Mouse (Mus musculus): ENCODE data around the gene Gmip. TPM values are rescaled to one million over a fixed set of nuclear protein-coding genes. Genes with fewer than 3 reads are reported as not detected.
A peak's percentile ranks its signal among the peaks of the same experiment; 100 is the strongest.

The Gmip gene
- polyA plus RNA-seq, 1 experiment from 2014 or later = 8.6 TPM

- peaks cover 18% of the 10 kb centered on the region for H3K36me3 ChIP-seq (ENCODE audit: control insufficient read depth, insufficient read depth, low read length)
- H3K9ac ChIP-seq (ENCODE audit: low read depth, low read length) = no peak overlapping the region
- H3K4me1 ChIP-seq (ENCODE audit: control insufficient read depth, insufficient read depth, low read length) = peaks cover 11% of the 10 kb centered on the region
- H3K4me2 ChIP-seq (ENCODE audit: low read depth, low read length) = no peak overlapping the region
- H3K27me3 ChIP-seq (replicated peaks; ENCODE audit: control insufficient read depth, insufficient read depth, low read length) = no peaks in the 10 kb centered on the region
- no peak overlapping the region for H3K27ac ChIP-seq (replicated peaks; ENCODE audit: low read depth, low read length)
- no peak for ATAC-seq (ENCODE audit: low read depth)
- H3K9me3 ChIP-seq (ENCODE audit: control insufficient read depth, low read length) = no peaks in the 10 kb centered on the region
- 92% methylated on average over 12 of the region's 12 CpGs for WGBS
- DNase-seq (ENCODE audit: low spot score) = no peak
- H3K4me3 ChIP-seq (ENCODE audit: low read depth, low read length) = no peak overlapping the region
Measured at GRCm38 (mm10) chr8:69826371-69826770, 17.9 kb downstream of the Gmip start.

- DNase-seq (ENCODE audit: low spot score) = peak; percentile 98
- Histone ChIP-seq H3K4me3 (ENCODE audit: low read depth, low read length) (peak within 1 kb of the TSS; percentile 63), H3K9me3 (ENCODE audit: control insufficient read depth, low read length) (no peaks in the 10 kb centered on the region), H3K27me3 (replicated peaks; ENCODE audit: control insufficient read depth, insufficient read depth, low read length) (no peaks in the 10 kb centered on the region), H3K36me3 (ENCODE audit: control insufficient read depth, insufficient read depth, low read length) (peaks cover 6% of the 10 kb centered on the region; the same call in 1 of the 2 replicates), H3K4me1 (ENCODE audit: control insufficient read depth, insufficient read depth, low read length) (0 out of 2 replicates have a peak, but pooled peaks cover 7% of the 10 kb centered on the region), H3K4me2 (ENCODE audit: low read depth, low read length) (peak within 1 kb of the TSS; percentile 95), H3K9ac (ENCODE audit: low read depth, low read length) (peak within 1 kb of the TSS; percentile 70), H3K27ac (replicated peaks; ENCODE audit: low read depth, low read length) (no peak within 1 kb of the TSS)
- 2% methylated on average over 25 of the region's 38 CpGs for WGBS
- peak; percentile 99 for ATAC-seq (ENCODE audit: low read depth)
Measured at GRCm38 (mm10) chr8:69832298-69832853, 23.9 kb downstream of the Gmip start, which contains the start of gene Pbx4. TSS of gene Pbx4 (plus strand) at chr8:69832491.

GRCm38 (mm10) chr8:69837057-69837682, 28.7 kb downstream of the Gmip start:
- DNase-seq (ENCODE audit: low spot score) (no peak), ATAC-seq (ENCODE audit: low read depth) (no peak)
- Histone ChIP-seq H3K4me1 (ENCODE audit: control insufficient read depth, insufficient read depth, low read length) (0 out of 2 replicates have a peak, but pooled peaks cover 4% of the 10 kb centered on the region), H3K27ac (replicated peaks; ENCODE audit: low read depth, low read length) (no peak overlapping the region), H3K27me3 (replicated peaks; ENCODE audit: control insufficient read depth, insufficient read depth, low read length) (no peaks in the 10 kb centered on the region), H3K4me2 (ENCODE audit: low read depth, low read length) (no peak overlapping the region), H3K9ac (ENCODE audit: low read depth, low read length) (no peak overlapping the region), H3K4me3 (ENCODE audit: low read depth, low read length) (no peak overlapping the region), H3K9me3 (ENCODE audit: control insufficient read depth, low read length) (no peaks in the 10 kb centered on the region), H3K36me3 (ENCODE audit: control insufficient read depth, insufficient read depth, low read length) (no peaks in the 10 kb centered on the region)
- 64% methylated on average over 8 of the region's 8 CpGs for WGBS

GRCm38 (mm10) chr8:69847167-69848065, 38.9 kb downstream of the Gmip start:
- DNase-seq (ENCODE audit: low spot score) = no peak
- Histone ChIP-seq H3K4me1 (ENCODE audit: control insufficient read depth, insufficient read depth, low read length) (no peaks in the 10 kb centered on the region), H3K9me3 (ENCODE audit: control insufficient read depth, low read length) (no peaks in the 10 kb centered on the region), H3K4me3 (ENCODE audit: low read depth, low read length) (no peak overlapping the region), H3K4me2 (ENCODE audit: low read depth, low read length) (no peak overlapping the region), H3K36me3 (ENCODE audit: control insufficient read depth, insufficient read depth, low read length) (no peaks in the 10 kb centered on the region), H3K27me3 (replicated peaks; ENCODE audit: control insufficient read depth, insufficient read depth, low read length) (no peaks in the 10 kb centered on the region), H3K9ac (ENCODE audit: low read depth, low read length) (no peak overlapping the region), H3K27ac (replicated peaks; ENCODE audit: low read depth, low read length) (no peak overlapping the region)
- no peak for ATAC-seq (ENCODE audit: low read depth)
- whole genome bisulfite sequencing = 60% methylated on average over 3 of the region's 3 CpGs

GRCm38 (mm10) chr8:69848951-69849350, 40.5 kb downstream of the Gmip start:
- Histone ChIP-seq H3K9me3 (ENCODE audit: control insufficient read depth, low read length) (no peaks in the 10 kb centered on the region), H3K36me3 (ENCODE audit: control insufficient read depth, insufficient read depth, low read length) (no peaks in the 10 kb centered on the region), H3K4me3 (ENCODE audit: low read depth, low read length) (no peak overlapping the region), H3K27ac (replicated peaks; ENCODE audit: low read depth, low read length) (no peak overlapping the region), H3K27me3 (replicated peaks; ENCODE audit: control insufficient read depth, insufficient read depth, low read length) (no peaks in the 10 kb centered on the region), H3K4me1 (ENCODE audit: control insufficient read depth, insufficient read depth, low read length) (no peaks in the 10 kb centered on the region), H3K9ac (ENCODE audit: low read depth, low read length) (no peak overlapping the region), H3K4me2 (ENCODE audit: low read depth, low read length) (no peak overlapping the region)
- ATAC-seq (ENCODE audit: low read depth) = peak; percentile 71
- DNase-seq (ENCODE audit: low spot score) = peak; percentile 57
- WGBS = 76% methylated on average over 8 of the region's 8 CpGs

GRCm38 (mm10) chr8:69849899-69850298, 41.4 kb downstream of the Gmip start:
- H3K27ac ChIP-seq (replicated peaks; ENCODE audit: low read depth, low read length) = no peak overlapping the region
- H3K4me2 ChIP-seq (ENCODE audit: low read depth, low read length) = no peak overlapping the region
- H3K9me3 ChIP-seq (ENCODE audit: control insufficient read depth, low read length) = no peaks in the 10 kb centered on the region
- H3K4me1 ChIP-seq (ENCODE audit: control insufficient read depth, insufficient read depth, low read length) = no peaks in the 10 kb centered on the region
- H3K36me3 ChIP-seq (ENCODE audit: control insufficient read depth, insufficient read depth, low read length) = no peaks in the 10 kb centered on the region
- H3K27me3 ChIP-seq (replicated peaks; ENCODE audit: control insufficient read depth, insufficient read depth, low read length) = no peaks in the 10 kb centered on the region
- no peak overlapping the region for H3K4me3 ChIP-seq (ENCODE audit: low read depth, low read length)
- DNase-seq (ENCODE audit: low spot score) = no peak
- 33% methylated on average over 3 of the region's 3 CpGs for WGBS
- H3K9ac ChIP-seq (ENCODE audit: low read depth, low read length) = no peak overlapping the region
- no peak for ATAC-seq (ENCODE audit: low read depth)

GRCm38 (mm10) chr8:69850926-69851506, 42.5 kb downstream of the Gmip start:
- no peaks in the 10 kb centered on the region for H3K36me3 ChIP-seq (ENCODE audit: control insufficient read depth, insufficient read depth, low read length)
- DNase-seq (ENCODE audit: low spot score) (no peak), ATAC-seq (ENCODE audit: low read depth) (no peak)
- H3K9me3 ChIP-seq (ENCODE audit: control insufficient read depth, low read length) = no peaks in the 10 kb centered on the region
- 79% methylated on average over 7 of the region's 7 CpGs for WGBS
- H3K27ac ChIP-seq (replicated peaks; ENCODE audit: low read depth, low read length) = no peak overlapping the region
- H3K9ac ChIP-seq (ENCODE audit: low read depth, low read length) = no peak overlapping the region
- H3K4me2 ChIP-seq (ENCODE audit: low read depth, low read length) = no peak overlapping the region
- no peaks in the 10 kb centered on the region for H3K27me3 ChIP-seq (replicated peaks; ENCODE audit: control insufficient read depth, insufficient read depth, low read length)
- H3K4me3 ChIP-seq (ENCODE audit: low read depth, low read length) = no peak overlapping the region
- H3K4me1 ChIP-seq (ENCODE audit: control insufficient read depth, insufficient read depth, low read length) = no peaks in the 10 kb centered on the region

GRCm38 (mm10) chr8:69853869-69854268, 45.4 kb downstream of the Gmip start:
- H3K4me2 ChIP-seq (ENCODE audit: low read depth, low read length) = no peak overlapping the region
- no peak overlapping the region for H3K4me3 ChIP-seq (ENCODE audit: low read depth, low read length)
- DNase-seq (ENCODE audit: low spot score) (no peak), ATAC-seq (ENCODE audit: low read depth) (no peak)
- no peaks in the 10 kb centered on the region for H3K9me3 ChIP-seq (ENCODE audit: control insufficient read depth, low read length)
- H3K4me1 ChIP-seq (ENCODE audit: control insufficient read depth, insufficient read depth, low read length) = no peaks in the 10 kb centered on the region
- no peak overlapping the region for H3K9ac ChIP-seq (ENCODE audit: low read depth, low read length)
- no peaks in the 10 kb centered on the region for H3K36me3 ChIP-seq (ENCODE audit: control insufficient read depth, insufficient read depth, low read length)
- H3K27me3 ChIP-seq (replicated peaks; ENCODE audit: control insufficient read depth, insufficient read depth, low read length) = no peaks in the 10 kb centered on the region
- H3K27ac ChIP-seq (replicated peaks; ENCODE audit: low read depth, low read length) = no peak overlapping the region
- 92% methylated on average over 10 of the region's 10 CpGs for WGBS

Data from embryonic facial prominence, embryonic 14.5 days (tissue).